Mouse (Mus musculus): ENCODE results near the gene Mettl7a2.
"Not testable (repeated sequence)": the region's sequence is repeated elsewhere in the genome, so short reads cannot be mapped to it uniquely, and the experiment has no call there.

The Mettl7a2 gene

DNA sequence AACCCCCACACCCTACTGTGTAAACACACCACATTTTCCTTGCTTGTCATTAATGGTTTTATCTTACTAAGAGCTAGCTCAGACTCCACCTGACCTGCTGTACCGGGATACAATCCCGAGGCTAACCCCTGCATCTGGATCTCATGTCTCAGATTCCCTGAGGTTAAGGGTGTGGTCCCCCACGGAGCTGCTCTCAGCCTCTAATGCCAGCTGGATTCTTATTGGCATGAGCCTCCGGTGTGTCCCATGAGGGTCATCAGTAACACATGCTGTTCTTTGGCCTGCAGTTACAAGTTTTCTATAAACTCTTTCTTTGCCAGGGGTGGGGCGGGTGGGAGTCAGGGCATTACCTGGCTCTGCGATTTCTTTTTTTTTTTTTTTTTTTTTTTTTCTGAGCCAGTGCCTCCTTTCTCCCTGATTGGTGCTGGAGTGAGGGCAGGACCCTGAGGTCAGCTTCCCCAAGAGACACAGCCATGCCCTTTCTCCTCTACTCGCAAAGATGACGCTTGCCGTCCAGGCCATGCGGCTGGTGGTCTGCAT is at the start of gene Mettl7a2, which contains the start of gene Methig1:
Gene Mettl7a2, plus strand, starts transcription at position 490 of the 540 bp plus-strand sequence.
Gene Methig1, plus strand, starts transcription at position 439 of the 540 bp plus-strand sequence.
- in situ Hi-C loops (cut with MboI, MseI) = loop anchor here (5.0 kb wide), 1 partner anchor 45 kb away; no protein-coding TSS in a partner anchor

DNA sequence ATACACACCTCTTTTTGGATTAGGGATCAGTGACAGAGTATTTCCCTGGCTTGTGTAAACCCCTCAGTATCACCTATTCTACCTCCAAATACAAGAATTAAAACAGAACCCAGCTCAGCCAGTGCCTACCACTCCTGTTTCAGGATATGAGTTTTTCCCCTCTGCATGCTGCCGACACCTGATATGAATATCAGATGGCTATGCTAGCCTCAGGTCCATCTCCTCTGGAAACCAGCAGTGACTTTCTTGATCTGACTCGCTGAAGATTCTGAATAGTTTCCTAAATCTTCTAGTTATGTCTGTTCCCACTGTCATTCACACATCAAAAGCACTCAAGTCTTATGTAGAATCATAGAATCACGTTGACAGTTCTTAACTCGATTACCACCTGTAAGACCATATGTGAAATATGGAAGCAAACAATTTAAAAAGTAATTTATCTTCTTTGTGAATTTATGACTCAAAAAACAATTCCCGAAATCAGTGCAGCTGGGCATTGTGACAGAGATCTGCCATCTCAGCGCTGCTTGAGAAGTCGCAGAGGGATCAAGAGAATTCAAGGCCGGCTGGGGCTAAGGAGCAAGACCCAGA is 49.5 kb upstream of the Mettl7a2 start:
- in situ Hi-C loops (cut with MboI, MseI) = no loop called here

- in situ Hi-C loops (cut with MboI, MseI) = no loop called here
These were observed 48.7 kb upstream of the Mettl7a2 start, which contains the start of gene Mettl7a1 for GRCm38 (mm10) chr15:100304019-100304991. Gene Mettl7a1, plus strand, starts transcription at chr15:100304140.

DNA sequence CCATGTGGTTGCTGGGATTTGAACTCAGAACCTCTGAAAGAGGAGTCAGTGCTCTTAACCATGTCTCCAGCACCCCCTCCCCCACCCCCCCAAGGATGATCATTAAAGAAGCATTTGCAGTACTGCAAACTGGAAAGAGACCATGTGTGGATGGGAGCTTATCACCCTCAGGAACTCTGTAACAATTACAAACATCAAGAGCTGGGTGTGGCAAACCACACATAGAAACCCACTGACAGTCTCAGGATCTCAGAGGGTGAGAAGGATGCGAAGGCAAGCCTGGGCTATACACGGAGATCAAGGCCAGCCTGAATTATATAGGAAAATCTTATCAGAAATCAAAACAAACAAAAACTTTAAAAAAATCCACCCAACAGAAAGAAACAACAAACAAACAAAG is 46.8 kb upstream of the Mettl7a2 start:
- in situ Hi-C loops (cut with MboI, MseI) = no loop called here

GRCm38 (mm10) chr15:100307438-100308096 is 45.4 kb upstream of the Mettl7a2 start:
- in situ Hi-C loops (cut with MboI, MseI) = not testable (repeated sequence)

- in situ Hi-C loops (cut with MboI, MseI) = no loop called here
These were observed 40.7 kb upstream of the Mettl7a2 start for GRCm38 (mm10) chr15:100312346-100312745.

GRCm38 (mm10) chr15:100314448-100315145 is 38.4 kb upstream of the Mettl7a2 start:
- in situ Hi-C loops (cut with MboI, MseI) = no loop called here

DNA sequence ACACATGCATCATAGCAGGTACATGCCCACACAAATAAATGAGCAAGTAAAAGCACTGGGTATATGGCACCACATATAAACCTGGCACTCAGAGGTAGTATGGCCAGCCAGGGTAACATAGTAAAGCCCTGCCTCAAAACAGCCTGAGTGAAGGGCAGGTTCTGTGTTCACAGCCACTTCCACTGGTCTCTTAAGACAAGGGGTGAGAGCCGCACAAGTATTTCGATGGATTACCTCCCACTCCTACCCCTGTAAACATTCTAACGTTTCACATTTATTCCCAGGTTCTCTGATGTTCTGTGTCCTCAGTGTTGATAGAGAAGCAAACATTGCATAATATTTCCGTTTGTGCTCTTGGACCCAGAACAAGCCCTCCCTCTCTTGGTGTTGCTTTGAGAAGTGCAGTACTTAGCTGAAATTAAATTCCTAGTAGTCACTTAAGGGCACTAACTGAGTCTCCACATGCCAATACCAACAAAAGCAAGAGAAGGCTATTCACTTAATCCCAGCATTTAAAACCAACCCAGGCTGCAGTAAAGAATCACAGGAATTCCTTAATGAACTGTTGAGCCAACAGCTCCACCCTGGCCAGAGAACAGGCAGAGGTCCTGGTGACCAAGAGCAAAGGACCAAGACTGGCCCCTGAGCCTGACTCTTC is 34.9 kb upstream of the Mettl7a2 start:
- in situ Hi-C loops (cut with MboI, MseI) = not testable (repeated sequence)

GRCm38 (mm10) chr15:100319884-100320283 is 33.1 kb upstream of the Mettl7a2 start:
- in situ Hi-C loops (cut with MboI, MseI) = no loop called here

DNA sequence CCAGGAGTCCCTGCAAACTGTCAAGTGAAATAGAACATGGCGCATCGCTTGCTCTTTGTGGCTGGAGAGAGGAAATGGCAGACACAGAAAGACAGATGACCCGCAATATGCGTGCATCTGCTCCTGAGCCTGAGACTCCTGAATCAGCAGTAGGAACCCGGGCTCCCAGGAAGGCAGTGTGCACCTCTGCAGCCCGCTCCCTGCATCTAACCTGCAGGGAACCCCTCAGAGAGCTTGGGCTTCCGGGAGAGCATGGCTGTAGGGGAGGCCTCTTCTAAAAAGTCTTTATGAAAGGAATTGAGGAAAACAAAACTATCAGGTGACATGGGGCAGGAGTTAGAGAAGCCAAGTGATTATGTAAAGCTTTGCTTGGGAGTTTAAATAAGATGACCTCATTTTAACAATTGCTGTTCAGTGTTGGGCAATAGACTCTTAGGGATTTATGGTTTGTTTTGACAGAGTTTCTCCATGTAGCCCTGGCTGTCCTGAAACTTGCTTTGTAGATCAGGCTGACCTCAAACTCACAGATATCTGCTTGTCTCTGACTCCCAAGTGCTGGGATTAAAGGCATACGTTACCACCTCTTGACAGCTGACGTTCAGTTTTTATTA is 32.6 kb upstream of the Mettl7a2 start:
- in situ Hi-C loops (cut with MboI, MseI) = no loop called here

GRCm38 (mm10) chr15:100321134-100321533 is 31.9 kb upstream of the Mettl7a2 start:
- in situ Hi-C loops (cut with MboI, MseI) = no loop called here

GRCm38 (mm10) chr15:100324021-100324591 is 28.9 kb upstream of the Mettl7a2 start:
- in situ Hi-C loops (cut with MboI, MseI) = no loop called here

- in situ Hi-C loops (cut with MboI, MseI) = no loop called here
These were observed 27.8 kb upstream of the Mettl7a2 start for GRCm38 (mm10) chr15:100325235-100325634.

DNA sequence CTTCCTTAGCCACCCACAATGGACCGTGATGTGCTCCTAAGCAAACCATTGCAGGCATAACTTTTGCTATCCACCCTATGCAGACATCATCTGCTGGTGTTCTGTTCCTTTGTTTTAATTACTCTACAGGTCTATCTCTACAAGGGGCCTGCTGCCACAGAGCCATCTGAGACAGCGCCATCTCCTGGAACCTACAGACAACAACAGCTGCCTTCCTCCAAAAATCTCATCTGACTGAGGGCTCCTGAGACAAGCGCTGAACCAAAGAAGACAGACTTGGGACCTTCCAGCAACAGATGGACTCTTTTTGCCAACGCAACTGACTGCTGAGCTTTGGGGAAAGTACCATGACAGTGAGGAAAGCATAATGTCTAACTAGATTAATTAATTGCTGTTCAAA is 24.9 kb upstream of the Mettl7a2 start:
- in situ Hi-C loops (cut with MboI, MseI) = not testable (repeated sequence)

GRCm38 (mm10) chr15:100329336-100329735 is 23.7 kb upstream of the Mettl7a2 start:
- in situ Hi-C loops (cut with MboI, MseI) = not testable (repeated sequence)

DNA sequence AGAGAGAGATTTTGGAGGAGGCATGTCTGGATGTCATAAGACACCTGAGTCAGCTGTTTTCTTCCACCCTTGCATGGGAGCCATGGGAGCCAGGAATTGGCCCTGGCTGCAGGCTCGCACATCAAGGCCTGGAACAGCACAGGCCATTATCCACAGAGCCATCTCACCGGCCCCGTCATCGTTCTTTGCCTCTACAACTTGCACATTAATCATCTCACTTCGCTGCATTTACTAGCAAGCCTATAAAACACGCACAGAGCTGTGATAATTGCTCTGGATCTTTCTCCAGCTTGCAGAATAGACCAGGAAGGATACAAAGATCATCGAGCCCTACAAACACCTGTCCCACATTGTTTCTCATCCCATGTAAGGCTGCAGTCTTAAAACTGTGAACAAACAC is 22.3 kb upstream of the Mettl7a2 start:
- in situ Hi-C loops (cut with MboI, MseI) = loop anchor here (5.0 kb wide), 1 partner anchor 47 kb away; no protein-coding TSS in a partner anchor

GRCm38 (mm10) chr15:100332077-100332961 is 20.7 kb upstream of the Mettl7a2 start:
- in situ Hi-C loops (cut with MboI, MseI) = loop anchor here (5.0 kb wide), 1 partner anchor 45 kb away; no protein-coding TSS in a partner anchor

DNA sequence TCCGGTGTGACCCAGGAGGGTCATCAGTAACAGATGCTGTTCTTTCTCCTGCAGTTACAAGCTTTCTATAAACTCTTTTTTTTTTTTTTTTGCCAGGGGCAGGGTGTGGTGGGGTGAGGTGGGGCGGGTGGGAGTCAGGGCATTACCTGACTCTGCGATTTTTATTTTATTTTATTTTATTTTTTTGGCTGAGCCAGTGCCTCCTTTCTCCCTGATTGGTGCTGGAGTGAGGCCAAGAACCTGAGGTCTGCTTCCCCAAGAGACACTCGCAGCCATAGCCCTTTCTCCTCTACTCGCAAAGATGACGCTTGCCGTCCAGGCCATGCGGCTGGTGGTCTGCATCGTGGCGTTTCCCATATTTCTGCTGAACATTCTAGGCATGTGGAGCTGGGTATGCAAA is 18.4 kb upstream of the Mettl7a2 start, which contains the start of gene Mettl7a3:
Gene Mettl7a3, plus strand, starts transcription at position 301 of the 400 bp plus-strand sequence.
- in situ Hi-C loops (cut with MboI, MseI) = loop anchor here (5.0 kb wide), 1 partner anchor 43 kb away; no protein-coding TSS in a partner anchor
